13 mouse cellular contexts compared by ENCODE assay signal in the genomic region with DNA sequence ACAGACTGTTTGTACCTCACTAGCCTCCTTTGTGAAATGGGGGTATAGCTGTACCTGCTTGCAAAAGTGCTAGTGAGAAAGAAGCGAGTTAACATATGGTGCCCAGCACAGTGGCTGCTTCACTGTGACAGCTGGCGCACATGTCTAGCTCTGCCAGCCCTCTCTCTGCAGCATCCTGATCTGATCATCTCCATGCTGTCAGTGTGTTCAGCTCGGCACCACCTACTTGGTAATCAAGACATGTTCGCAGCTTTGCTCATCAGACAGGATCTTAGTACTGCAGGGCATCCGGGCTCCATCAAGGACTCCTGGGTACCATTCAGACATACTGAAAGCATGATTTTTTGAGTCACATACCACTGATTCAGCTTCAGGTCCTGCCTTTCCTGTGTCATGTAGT.
DNase-seq lines count a peak whose midpoint lies in the region; ATAC-seq and TF ChIP-seq lines count a peak whose summit lies in the region.
"Had no signal": no experiment of that assay in that cellular context is flagged by ENCODE, and none has a peak within 500 bp of the region (broad histone marks: within the 10 kb centered on the region; RNA-seq: fewer than 3 reads in every experiment).

No protein-coding gene starts in this region.

- H3K4me1 ChIP-seq in hindbrain, embryonic 14.5 days (replicated peaks; ENCODE audit: control insufficient read depth, insufficient read depth, low read length): no peaks in the 10 kb centered on the region
- no peaks in the 10 kb centered on the region for H3K4me1 ChIP-seq in hindbrain, embryonic 11.5 days (replicated peaks; ENCODE audit: control insufficient read depth, insufficient read depth, low read length)
- H3K4me1 ChIP-seq in neural tube, embryonic 15.5 days: no peaks in the 10 kb centered on the region
- no peaks in the 10 kb centered on the region for H3K4me1 ChIP-seq in lung, postnatal 0 days (ENCODE audit: insufficient read depth, low read depth, low read length)
- H3K4me1 ChIP-seq: limb, embryonic 10.5 days; stomach, embryonic 15.5 days had no signal

- no peak overlapping the region for H3K9ac ChIP-seq in hindbrain, embryonic 14.5 days
- H3K9ac ChIP-seq in hindbrain, embryonic 11.5 days (ENCODE audit: low read depth, low read length): no peak overlapping the region
- H3K9ac ChIP-seq in neural tube, embryonic 15.5 days (replicated peaks): no peak overlapping the region
- H3K9ac ChIP-seq in lung, postnatal 0 days (replicated peaks; ENCODE audit: low read depth): no peak overlapping the region
- H3K9ac ChIP-seq: liver, embryonic 15.5 days; stomach, embryonic 15.5 days had no signal

- no peak overlapping the region for H3K27ac ChIP-seq in hindbrain, embryonic 14.5 days
- H3K27ac ChIP-seq in hindbrain, embryonic 11.5 days (ENCODE audit: low read depth, low read length): no peak overlapping the region
- H3K27ac ChIP-seq in neural tube, embryonic 15.5 days (replicated peaks): no peak overlapping the region
- no peak overlapping the region for H3K27ac ChIP-seq in lung, postnatal 0 days (ENCODE audit: low read length)
- H3K27ac ChIP-seq: limb, embryonic 10.5 days; liver, embryonic 15.5 days; stomach, embryonic 15.5 days had no signal

- TF ChIP-seq CTCF in lung, postnatal 0 days (IDR thresholded peaks at IDR 0.05): no peak

- TF ChIP-seq EP300 in lung, postnatal 0 days (IDR thresholded peaks at IDR 0.05): no peak

- H3K9me3 ChIP-seq in hindbrain, embryonic 14.5 days (ENCODE audit: control insufficient read depth, low read length): no peaks in the 10 kb centered on the region
- H3K9me3 ChIP-seq in hindbrain, embryonic 11.5 days (ENCODE audit: control insufficient read depth, low read length): no peaks in the 10 kb centered on the region
- no peaks in the 10 kb centered on the region for H3K9me3 ChIP-seq in neural tube, embryonic 15.5 days (replicated peaks)
- no peaks in the 10 kb centered on the region for H3K9me3 ChIP-seq in lung, postnatal 0 days (ENCODE audit: low read length)
- H3K9me3 ChIP-seq: limb, embryonic 10.5 days; liver, embryonic 15.5 days; stomach, embryonic 15.5 days had no signal

- no peaks in the 10 kb centered on the region for H3K27me3 ChIP-seq in hindbrain, embryonic 14.5 days (ENCODE audit: control insufficient read depth, insufficient read depth, low read length)
- H3K27me3 ChIP-seq in hindbrain, embryonic 11.5 days (ENCODE audit: control insufficient read depth, insufficient read depth, low read length): no peaks in the 10 kb centered on the region
- H3K27me3 ChIP-seq in neural tube, embryonic 15.5 days (replicated peaks): no peaks in the 10 kb centered on the region
- no peaks in the 10 kb centered on the region for H3K27me3 ChIP-seq in lung, postnatal 0 days (replicated peaks; ENCODE audit: insufficient read depth, low read length)
- H3K27me3 ChIP-seq: liver, embryonic 15.5 days; stomach, embryonic 15.5 days had no signal

- WGBS in hindbrain, embryonic 14.5 days: 74% methylated on average over 5 of the region's 5 CpGs
- 91% methylated on average over 5 of the region's 5 CpGs for WGBS in hindbrain, embryonic 11.5 days
- WGBS in neural tube, embryonic 15.5 days: 66% methylated on average over 5 of the region's 5 CpGs
- WGBS in lung, postnatal 0 days: 78% methylated on average over 5 of the region's 5 CpGs

- no peaks in the 10 kb centered on the region for H3K36me3 ChIP-seq in hindbrain, embryonic 14.5 days (replicated peaks; ENCODE audit: control insufficient read depth, insufficient read depth)
- no peaks in the 10 kb centered on the region for H3K36me3 ChIP-seq in hindbrain, embryonic 11.5 days (ENCODE audit: control insufficient read depth, insufficient read depth, low read length)
- no peaks in the 10 kb centered on the region for H3K36me3 ChIP-seq in neural tube, embryonic 15.5 days
- H3K36me3 ChIP-seq in lung, postnatal 0 days (ENCODE audit: insufficient read depth, low read length): no peaks in the 10 kb centered on the region
- H3K36me3 ChIP-seq: limb, embryonic 10.5 days; liver, embryonic 15.5 days; stomach, embryonic 15.5 days had no signal

- peak; percentile 25 for DNase-seq in hindbrain, embryonic 14.5 days (ENCODE audit: low spot score)
- DNase-seq in hindbrain, embryonic 11.5 days (ENCODE audit: low spot score): no peak
- DNase-seq in layer of hippocampus, adult 11-12 months (ENCODE audit: low spot score): peak; percentile 51
- DNase-seq in left cerebral cortex, adult 11 months (ENCODE audit: low spot score): peak; percentile 21
- DNase-seq in adrenal gland, postnatal 25 days: no peak
- no peak for DNase-seq in spleen, adult 12 weeks (ENCODE audit: low spot score)
- no peak for DNase-seq in lung, postnatal 0 days (ENCODE audit: low spot score)
- DNase-seq: heart, postnatal 4 days; retina, postnatal 1 day had no signal

- ATAC-seq in hindbrain, embryonic 14.5 days (ENCODE audit: low FRiP score): peak; percentile 70
- ATAC-seq in hindbrain, embryonic 11.5 days (ENCODE audit: low FRiP score): no peak
- ATAC-seq in neural tube, embryonic 15.5 days (ENCODE audit: low FRiP score): peak; percentile 53
- ATAC-seq in lung, postnatal 0 days: no peak

- no peak overlapping the region for H3K4me3 ChIP-seq in hindbrain, embryonic 14.5 days (replicated peaks; ENCODE audit: low read length)
- H3K4me3 ChIP-seq in hindbrain, embryonic 11.5 days (ENCODE audit: low read depth, low read length): no peak overlapping the region
- H3K4me3 ChIP-seq in neural tube, embryonic 15.5 days (replicated peaks): no peak overlapping the region
- no peak overlapping the region for H3K4me3 ChIP-seq in lung, postnatal 0 days (ENCODE audit: low read depth, low read length)
- H3K4me3 ChIP-seq: limb, embryonic 10.5 days; liver, embryonic 15.5 days; stomach, embryonic 15.5 days had no signal

- H3K4me2 ChIP-seq in hindbrain, embryonic 14.5 days (replicated peaks): no peak overlapping the region
- no peak overlapping the region for H3K4me2 ChIP-seq in hindbrain, embryonic 11.5 days (replicated peaks; ENCODE audit: low read depth, low read length)
- H3K4me2 ChIP-seq in neural tube, embryonic 15.5 days: no peak overlapping the region
- H3K4me2 ChIP-seq in lung, postnatal 0 days (replicated peaks; ENCODE audit: low read depth, low read length): no peak overlapping the region
- H3K4me2 ChIP-seq: liver, embryonic 15.5 days; stomach, embryonic 15.5 days had no signal

Comparison
In these comparisons a context has a peak if more than half of its experiments do, and no peak if none do; other contexts are left out.
1. ATAC-seq: peak in hindbrain, embryonic 14.5 days (single experiment) and neural tube, embryonic 15.5 days (single experiment); none in hindbrain, embryonic 11.5 days (single experiment) and lung, postnatal 0 days (single experiment).
2. DNase-seq: peak in hindbrain, embryonic 14.5 days (single experiment), layer of hippocampus, adult 11-12 months (single experiment) and left cerebral cortex, adult 11 months (single experiment); none in hindbrain, embryonic 11.5 days (single experiment), adrenal gland, postnatal 25 days (single experiment), spleen, adult 12 weeks (single experiment) and lung, postnatal 0 days (single experiment).